Mouse (Mus musculus) hindbrain, embryonic 10.5 days (tissue): ENCODE measurements around the gene Capg. TPM values are rescaled to one million over a fixed set of nuclear protein-coding genes. Genes with fewer than 3 reads are reported as not detected.

Source experiments
- DNase-seq: peaks from one replicate; pipeline ENCODE4 v3.0.0-alpha.2; 2017; ENCODE audit warnings: low spot score
- H3K27ac ChIP-seq: fragments of 300-500 bp; sonication (generic); 2 replicates; pipeline ENCODE4 v1.5.1; 2016; ENCODE audit warnings: mild to moderate bottlenecking, moderate library complexity
- H3K27me3 ChIP-seq: fragments of 300-500 bp; sonication (generic); 2 replicates; pipeline ENCODE4 v1.6.1; 2016; ENCODE audit warnings: mild to moderate bottlenecking; ENCODE audit not compliant: poor library complexity, insufficient read depth, severe bottlenecking
- H3K36me3 ChIP-seq: fragments of 300-500 bp; sonication (generic); 2 replicates; pipeline ENCODE4 v1.6.1; 2016; ENCODE audit warnings: mild to moderate bottlenecking, moderate library complexity
- H3K4me1 ChIP-seq: fragments of 300-500 bp; sonication (generic); replicated peaks from 2 replicates; pipeline ENCODE4 v1.6.1; 2016; ENCODE audit warnings: mild to moderate bottlenecking
- H3K4me3 ChIP-seq: fragments of 300-500 bp; sonication (generic); 2 replicates; pipeline ENCODE4 v1.5.1; 2016; ENCODE audit warnings: mild to moderate bottlenecking, moderate library complexity
- H3K9me3 ChIP-seq: fragments of 300-500 bp; sonication (generic); 2 replicates; pipeline ENCODE4 v1.6.1; 2016; ENCODE audit warnings: mild to moderate bottlenecking, moderate library complexity
- WGBS: fragments of 180-500 bp; shearing (Covaris S2); methylation state at CpG from one replicate; pipeline ENCODE4 v1.1.7; 2016; 5-methylcytosine and 5-hydroxymethylcytosine counted together
- polyA plus RNA-seq: library from polyadenylated mRNA; unstranded; fragments of >200 nt; fragmentation: Nextera tagmentation; extraction: Ambion mirVana; gene quantifications from 2 replicates; pipeline ENCODE4 v1.2.1, GENCODE M21; 2016

Gene Capg
- polyA plus RNA-seq, 1 experiment from 2014 or later = 13.4 TPM

DNA sequence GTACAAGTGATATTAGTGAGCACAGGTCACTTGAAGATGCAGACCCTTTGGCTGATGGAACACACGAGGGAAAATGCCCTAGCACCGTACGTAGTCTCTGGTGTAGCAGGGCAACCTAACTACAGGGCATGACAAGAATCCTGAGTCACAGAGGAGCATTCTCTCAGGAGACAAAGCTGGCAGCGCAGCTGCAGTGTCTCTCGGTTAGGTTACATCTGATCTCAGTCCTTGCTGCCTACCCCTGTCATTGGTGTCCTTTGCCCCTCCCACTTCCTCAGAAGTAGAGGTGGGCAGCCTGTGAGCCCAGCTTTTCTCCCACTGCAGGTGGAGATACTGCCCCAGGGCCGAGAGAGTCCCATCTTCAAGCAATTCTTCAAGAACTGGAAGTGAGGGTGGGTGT lies 18.3 kb downstream of the Capg start:
- Histone ChIP-seq H3K27ac (peak overlapping the region; percentile 67), H3K4me3 (no peak overlapping the region), H3K27me3 (no peaks in the 10 kb centered on the region), H3K9me3 (no peaks in the 10 kb centered on the region), H3K4me1 (peaks cover 19% of the 10 kb centered on the region), H3K36me3 (no peaks in the 10 kb centered on the region)
- no peak for DNase-seq
- WGBS = 50% methylated on average over 6 of the region's 6 CpGs

DNA sequence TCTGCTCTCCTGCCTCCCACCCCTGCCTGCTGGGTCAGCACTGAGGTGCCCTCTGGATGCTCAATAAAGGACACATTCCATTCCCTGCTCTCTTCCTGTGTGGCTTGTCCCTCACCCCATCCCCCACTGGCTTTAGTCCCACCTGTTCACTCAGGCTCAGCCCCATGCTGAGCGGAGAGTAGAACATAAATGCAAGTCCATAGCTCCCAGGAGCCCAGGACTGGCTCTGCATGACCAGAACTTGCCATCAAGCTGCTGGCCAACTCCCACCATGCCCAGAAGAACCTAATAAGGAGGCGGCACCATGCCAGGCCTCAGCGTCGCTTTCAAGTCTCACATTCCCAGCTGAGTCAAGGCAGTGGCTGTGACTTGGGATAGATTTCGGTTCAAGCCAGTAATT lies 18.7 kb downstream of the Capg start:
- 71% methylated on average over 5 of the region's 5 CpGs for WGBS
- Histone ChIP-seq H3K36me3 (peaks cover 2% of the 10 kb centered on the region; the same call in 1 of the 2 replicates), H3K9me3 (no peaks in the 10 kb centered on the region), H3K27ac (peak overlapping the region; percentile 67), H3K27me3 (no peaks in the 10 kb centered on the region), H3K4me3 (no peak overlapping the region), H3K4me1 (peaks cover 19% of the 10 kb centered on the region)
- DNase-seq = no peak

DNA sequence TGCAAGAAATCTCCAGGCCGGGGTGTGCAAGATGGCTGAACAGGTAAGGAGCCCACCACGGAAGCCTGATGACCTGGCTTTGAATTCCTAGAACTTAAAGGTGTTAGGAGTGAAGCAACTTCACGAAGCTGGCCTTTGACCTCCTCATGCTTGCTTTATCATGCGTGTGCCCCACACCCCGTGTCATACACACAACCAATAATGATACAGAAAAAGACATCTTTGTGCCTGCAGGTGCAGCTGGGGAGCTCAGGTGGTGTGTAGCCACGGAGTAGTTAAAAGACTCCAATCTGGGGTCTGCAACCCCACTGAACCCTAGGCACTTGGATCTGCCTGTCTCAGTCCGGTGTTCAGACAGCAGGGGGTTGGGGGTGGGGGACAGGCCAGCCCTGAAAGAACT lies 21.3 kb downstream of the Capg start:
- Histone ChIP-seq H3K4me1 (peaks cover 19% of the 10 kb centered on the region), H3K27ac (peak overlapping the region; percentile 42; the same call in 1 of the 2 replicates), H3K4me3 (no peak overlapping the region), H3K36me3 (peaks cover 13% of the 10 kb centered on the region; the same call in 1 of the 2 replicates), H3K9me3 (no peaks in the 10 kb centered on the region), H3K27me3 (no peaks in the 10 kb centered on the region)
- no peak for DNase-seq
- 72% methylated on average over 7 of the region's 7 CpGs for WGBS

DNA sequence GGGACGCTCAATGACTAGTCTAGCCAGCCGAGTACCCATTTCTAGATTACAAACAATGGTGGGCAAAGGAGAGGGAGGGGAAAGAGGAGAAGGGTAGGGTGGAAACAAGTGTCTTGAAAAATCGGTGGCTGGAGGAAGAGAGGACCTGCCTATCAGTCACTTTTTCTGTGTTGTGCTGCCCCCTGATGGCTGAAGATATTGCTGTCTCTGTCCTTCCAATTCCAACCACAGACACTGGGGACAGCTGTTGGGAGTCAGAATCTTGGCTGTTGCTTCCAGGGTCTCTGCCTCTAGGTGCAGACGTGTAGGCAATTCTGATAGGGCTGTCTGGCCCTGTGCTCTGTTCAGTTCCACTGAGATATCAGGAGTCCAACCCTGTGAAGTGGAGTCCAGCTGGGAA lies 21.9 kb downstream of the Capg start:
- Histone ChIP-seq H3K9me3 (no peaks in the 10 kb centered on the region), H3K27me3 (no peaks in the 10 kb centered on the region), H3K4me3 (no peak overlapping the region), H3K4me1 (peaks cover 19% of the 10 kb centered on the region), H3K36me3 (peaks cover 13% of the 10 kb centered on the region; the same call in 1 of the 2 replicates), H3K27ac (peak overlapping the region; percentile 42; the same call in 1 of the 2 replicates)
- peak; percentile 86 for DNase-seq
- WGBS = 7% methylated on average over 4 of the region's 4 CpGs

DNA sequence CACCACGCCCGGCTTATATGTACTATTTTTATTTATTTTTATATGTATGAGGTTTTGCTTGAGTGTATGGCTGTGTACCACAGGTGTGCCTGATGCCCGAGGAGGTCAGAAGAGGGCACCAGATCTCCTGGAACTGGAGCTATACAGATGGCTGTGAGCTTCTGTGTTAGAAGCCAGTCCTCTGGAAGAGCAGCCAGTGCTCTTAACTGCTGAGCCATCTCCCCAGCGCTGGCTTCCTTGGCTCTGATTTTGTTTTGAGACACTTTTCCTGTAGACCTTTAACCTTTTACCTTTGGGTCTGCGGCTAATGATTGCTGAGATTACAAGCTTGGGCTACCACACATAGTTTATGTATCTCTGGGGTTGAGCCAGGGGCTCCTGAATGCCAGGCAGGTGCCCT lies 23.3 kb downstream of the Capg start:
- H3K4me1 ChIP-seq = peaks cover 17% of the 10 kb centered on the region
- no peak overlapping the region for H3K4me3 ChIP-seq
- H3K9me3 ChIP-seq = no peaks in the 10 kb centered on the region
- WGBS = 88% methylated on average over 5 of the region's 5 CpGs
- no peak overlapping the region for H3K27ac ChIP-seq
- H3K27me3 ChIP-seq = no peaks in the 10 kb centered on the region
- peaks cover 14% of the 10 kb centered on the region; the same call in 1 of the 2 replicates for H3K36me3 ChIP-seq
- no peak for DNase-seq

DNA sequence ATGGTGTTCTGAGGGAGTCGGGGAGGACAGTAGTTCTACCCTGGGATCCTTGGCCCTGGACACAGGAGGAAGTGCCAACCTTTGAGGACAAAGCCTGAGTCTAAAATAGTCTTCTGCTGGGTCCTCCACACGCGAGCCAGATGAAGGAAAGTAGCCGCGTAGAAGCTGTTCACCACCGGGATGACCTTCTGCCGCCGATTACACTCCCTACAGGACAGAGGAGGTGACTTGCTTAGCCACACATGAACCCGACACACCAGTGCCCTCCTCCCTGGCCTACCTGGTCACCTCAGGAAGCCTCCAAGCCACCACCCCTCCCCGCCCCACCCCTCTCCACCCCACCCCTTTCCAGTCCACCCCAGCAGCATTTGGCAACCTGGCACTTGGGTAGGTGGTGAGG lies 24.5 kb downstream of the Capg start:
- Histone ChIP-seq H3K4me1 (peaks cover 8% of the 10 kb centered on the region), H3K4me3 (no peak overlapping the region), H3K9me3 (no peaks in the 10 kb centered on the region), H3K36me3 (peaks cover 21% of the 10 kb centered on the region; the same call in 1 of the 2 replicates), H3K27me3 (no peaks in the 10 kb centered on the region), H3K27ac (no peak overlapping the region)
- 91% methylated on average over 10 of the region's 10 CpGs for WGBS
- no peak for DNase-seq

DNA sequence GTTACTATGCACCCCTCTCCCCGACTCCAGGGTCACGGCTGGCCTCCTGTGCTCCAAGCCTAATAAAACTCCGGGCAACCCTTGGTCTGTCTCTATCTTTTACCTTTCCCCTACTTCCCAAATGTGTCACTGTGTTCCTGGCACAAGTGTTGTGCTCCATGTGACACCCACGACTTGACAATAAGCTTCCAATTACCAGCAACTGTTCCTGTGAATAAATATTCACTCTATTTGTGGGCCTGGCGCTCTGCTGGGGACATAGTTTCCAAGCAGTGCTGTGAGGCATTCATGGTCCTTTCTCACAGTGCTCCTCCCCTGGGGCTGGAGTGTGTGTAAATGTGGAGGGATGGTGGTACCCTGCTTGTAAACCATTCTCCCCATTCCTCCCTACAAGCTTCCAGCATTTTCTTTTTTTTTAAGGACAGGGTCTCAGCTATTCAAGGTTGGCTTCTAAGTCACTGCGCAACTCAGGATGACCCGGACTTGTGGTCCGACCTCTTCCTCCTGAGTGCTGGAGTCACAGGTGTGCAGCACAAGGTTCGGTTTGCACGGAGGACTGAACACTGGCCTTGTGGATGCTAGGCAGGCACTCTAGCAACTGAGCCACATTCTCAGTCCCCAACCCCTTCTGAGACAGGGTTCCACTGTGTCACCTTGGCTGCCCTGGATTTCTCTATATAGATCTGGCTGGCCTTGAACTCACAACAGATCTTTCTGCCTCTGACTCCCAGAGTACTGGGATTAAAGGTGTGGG lies 26.6 kb downstream of the Capg start:
- H3K36me3 ChIP-seq = peaks cover 31% of the 10 kb centered on the region
- no peak overlapping the region for H3K27ac ChIP-seq
- no peak overlapping the region for H3K4me3 ChIP-seq
- H3K4me1 ChIP-seq = peaks cover 2% of the 10 kb centered on the region
- DNase-seq = no peak
- no peaks in the 10 kb centered on the region for H3K27me3 ChIP-seq
- 87% methylated on average over 10 of the region's 10 CpGs for WGBS
- no peaks in the 10 kb centered on the region for H3K9me3 ChIP-seq

DNA sequence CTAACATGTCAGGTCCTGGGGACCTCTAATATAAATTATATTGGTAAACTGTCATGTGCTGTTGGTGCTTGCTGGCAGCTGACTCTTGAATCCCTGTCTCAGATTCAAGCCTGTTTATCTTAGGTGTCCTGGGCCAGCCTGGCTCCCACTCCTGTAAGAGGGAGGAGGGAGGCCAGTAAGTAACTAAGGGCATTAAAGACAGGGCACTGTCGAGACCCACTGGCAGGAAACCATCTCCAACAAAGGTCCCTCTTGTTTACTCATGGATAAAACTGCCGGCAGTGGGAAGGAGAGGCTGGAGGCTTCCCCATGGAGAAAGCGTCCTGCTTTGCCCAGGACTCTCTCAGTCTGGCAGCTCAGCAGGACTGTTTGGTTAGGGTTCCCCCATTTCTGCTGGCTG lies 27.6 kb downstream of the Capg start:
- H3K27me3 ChIP-seq = no peaks in the 10 kb centered on the region
- H3K36me3 ChIP-seq = peaks cover 37% of the 10 kb centered on the region
- H3K9me3 ChIP-seq = no peaks in the 10 kb centered on the region
- 51% methylated on average over 3 of the region's 3 CpGs for WGBS
- H3K27ac ChIP-seq = no peak overlapping the region
- no peak for DNase-seq
- H3K4me1 ChIP-seq = no peaks in the 10 kb centered on the region
- no peak overlapping the region for H3K4me3 ChIP-seq

DNA sequence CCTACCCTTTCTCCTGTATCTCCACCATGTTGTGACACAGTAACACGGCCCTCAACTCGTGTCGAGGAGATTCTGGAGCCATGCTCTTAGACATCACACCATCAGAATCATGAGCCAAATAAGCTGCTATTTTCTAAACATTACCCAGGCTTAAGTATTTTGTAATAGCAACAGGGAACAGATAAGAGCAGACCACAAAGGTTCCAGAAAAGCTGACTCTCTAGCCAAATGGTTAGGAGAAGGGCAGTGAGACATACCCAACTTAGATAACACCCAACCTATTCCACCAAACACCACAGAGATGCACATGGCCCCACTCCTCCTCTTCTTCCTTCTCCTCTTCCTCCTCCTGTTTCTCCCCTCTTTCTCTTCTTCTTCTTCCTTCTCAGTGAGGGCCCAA lies 31.9 kb downstream of the Capg start:
- H3K27me3 ChIP-seq = no peaks in the 10 kb centered on the region
- no peak overlapping the region for H3K27ac ChIP-seq
- H3K4me1 ChIP-seq = no peaks in the 10 kb centered on the region
- WGBS = 88% methylated on average over 3 of the region's 3 CpGs
- no peak overlapping the region for H3K4me3 ChIP-seq
- no peaks in the 10 kb centered on the region for H3K9me3 ChIP-seq
- DNase-seq = no peak
- peaks cover 38% of the 10 kb centered on the region for H3K36me3 ChIP-seq

DNA sequence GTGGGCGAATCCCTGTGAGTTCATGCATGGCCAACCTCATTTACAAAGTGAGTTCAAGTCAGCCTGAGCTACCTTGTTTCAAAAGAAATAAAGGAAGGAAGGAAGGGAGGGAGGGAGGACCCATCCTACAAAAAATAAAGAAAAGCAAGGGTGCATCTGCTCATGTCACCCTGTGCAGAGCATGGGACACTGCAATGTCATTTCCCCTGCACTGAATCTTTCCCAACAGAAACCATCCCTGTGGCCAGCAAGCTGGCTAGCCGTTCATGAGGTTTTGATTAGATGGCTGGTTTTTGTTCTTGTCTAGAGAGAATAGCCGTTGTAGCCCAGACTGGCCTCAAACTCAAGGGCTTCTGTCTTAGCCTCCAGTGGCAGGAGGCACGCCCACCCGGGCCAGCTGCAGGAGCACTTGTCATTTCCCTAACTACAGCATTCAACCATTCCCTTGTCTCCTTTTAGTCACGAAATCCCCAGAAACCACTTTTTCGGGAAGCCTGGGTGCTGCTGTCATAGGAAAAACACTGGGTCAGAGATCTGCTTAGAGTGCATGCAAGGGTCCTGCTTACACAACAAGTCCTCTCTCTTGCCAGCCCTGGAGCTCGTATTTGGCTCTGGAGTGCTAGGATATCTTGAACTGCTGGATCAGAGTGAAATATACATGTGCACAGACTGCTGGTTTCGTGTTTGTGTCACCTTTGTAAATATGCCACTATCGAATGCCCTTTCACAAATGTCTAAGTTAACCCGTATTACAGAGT lies 37.6 kb downstream of the Capg start:
- Histone ChIP-seq H3K4me3 (no peak overlapping the region), H3K27ac (no peak overlapping the region), H3K4me1 (no peaks in the 10 kb centered on the region), H3K27me3 (no peaks in the 10 kb centered on the region), H3K9me3 (no peaks in the 10 kb centered on the region), H3K36me3 (peaks cover 17% of the 10 kb centered on the region)
- 75% methylated on average over 11 of the region's 11 CpGs for WGBS
- no peak for DNase-seq

DNA sequence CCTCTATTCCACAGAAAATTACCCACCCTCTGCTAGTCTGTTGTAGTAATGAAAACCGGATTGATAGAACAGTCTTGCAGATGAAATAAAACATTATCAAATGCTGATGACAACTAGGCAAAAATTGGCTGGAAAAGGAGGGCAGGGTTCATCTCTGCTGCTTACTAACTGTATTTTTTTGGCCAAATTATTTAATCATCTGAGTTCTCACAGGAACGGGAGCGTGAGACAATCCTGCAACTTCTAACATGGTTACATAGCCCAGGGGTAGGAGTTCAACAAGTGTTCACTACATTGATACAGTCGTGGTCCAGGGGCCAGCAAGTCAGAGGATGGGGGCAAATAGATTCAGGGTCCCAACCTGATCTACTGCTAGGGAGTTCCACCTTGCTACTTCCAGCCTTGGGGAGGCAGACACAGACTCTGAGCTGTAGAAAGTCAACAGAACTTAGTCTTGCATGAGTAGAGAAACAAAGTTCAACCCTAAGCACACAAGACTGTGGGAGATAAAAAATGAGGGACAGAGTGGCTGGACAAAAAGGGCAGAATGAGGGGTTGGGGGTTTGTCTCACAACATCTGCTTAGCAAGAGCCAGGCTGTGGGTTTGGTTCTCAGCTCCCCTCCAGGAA lies 39.1 kb downstream of the Capg start:
- no peaks in the 10 kb centered on the region for H3K9me3 ChIP-seq
- no peaks in the 10 kb centered on the region for H3K4me1 ChIP-seq
- no peak overlapping the region for H3K27ac ChIP-seq
- peaks cover 14% of the 10 kb centered on the region for H3K36me3 ChIP-seq
- no peak for DNase-seq
- 88% methylated on average over 4 of the region's 4 CpGs for WGBS
- no peak overlapping the region for H3K4me3 ChIP-seq
- H3K27me3 ChIP-seq = no peaks in the 10 kb centered on the region

DNA sequence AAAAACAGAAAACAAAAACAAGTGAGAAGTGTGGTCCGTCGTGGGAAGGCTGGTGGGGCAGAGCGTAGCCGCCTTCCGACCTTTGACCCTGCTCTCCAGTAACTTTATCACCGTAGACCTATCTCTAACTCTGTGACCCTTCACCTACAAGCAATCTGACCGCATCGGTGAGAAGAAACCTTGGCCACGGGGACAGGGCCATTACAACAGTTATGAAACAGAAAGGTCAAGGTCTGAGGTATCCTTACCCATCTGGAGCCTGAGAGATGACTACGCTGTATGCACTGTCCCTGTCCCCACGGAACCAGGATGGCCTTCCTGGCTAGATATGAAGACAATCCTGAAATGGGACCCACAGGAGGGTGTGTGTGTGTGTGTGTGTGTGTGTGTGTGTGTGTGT lies 40.0 kb downstream of the Capg start:
- Histone ChIP-seq H3K9me3 (no peaks in the 10 kb centered on the region), H3K36me3 (peaks cover 13% of the 10 kb centered on the region), H3K27ac (no peak overlapping the region), H3K4me1 (no peaks in the 10 kb centered on the region), H3K27me3 (no peaks in the 10 kb centered on the region), H3K4me3 (no peak overlapping the region)
- DNase-seq = no peak
- WGBS = 80% methylated on average over 11 of the region's 11 CpGs

DNA sequence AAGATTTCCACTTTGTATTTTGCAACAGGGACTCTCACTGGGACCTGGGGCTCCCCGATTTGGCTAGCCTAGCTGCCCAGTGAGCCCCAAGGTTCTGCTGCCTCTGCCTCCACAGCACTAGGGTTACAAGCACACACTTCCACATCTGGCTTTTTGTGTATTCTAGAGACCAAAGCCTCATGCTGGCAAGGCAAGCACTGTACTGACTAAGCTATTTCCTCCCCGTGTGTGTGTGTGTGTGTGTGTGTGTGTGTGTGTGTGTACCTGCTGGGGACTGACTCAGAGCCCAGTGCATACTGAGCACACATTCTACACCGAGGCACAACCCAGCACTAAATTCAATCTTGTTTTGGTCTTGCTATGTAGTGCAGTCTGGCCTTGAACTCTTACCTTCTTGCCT lies 42.5 kb downstream of the Capg start:
- no peaks in the 10 kb centered on the region for H3K9me3 ChIP-seq
- H3K27me3 ChIP-seq = no peaks in the 10 kb centered on the region
- H3K4me1 ChIP-seq = no peaks in the 10 kb centered on the region
- no peak overlapping the region for H3K27ac ChIP-seq
- 80% methylated on average over 3 of the region's 3 CpGs for WGBS
- no peak for DNase-seq
- H3K36me3 ChIP-seq = peaks cover 8% of the 10 kb centered on the region; the same call in 1 of the 2 replicates
- H3K4me3 ChIP-seq = no peak overlapping the region
